ENCODE assay signal across 8 mouse cellular contexts in genomic region chr19:5803041-5803880, GRCm38 (mm10). TPM values are rescaled to one million over a fixed set of nuclear protein-coding genes. Genes with fewer than 3 reads are reported as not detected.
DNase-seq lines count a peak whose midpoint lies in the region; ATAC-seq lines count a peak whose summit lies in the region.

No protein-coding gene starts in this region.

- H3K9me3 ChIP-seq in intestine, embryonic 14.5 days (ENCODE audit: control insufficient read depth, low read length): no peaks in the 10 kb centered on the region

- peak overlapping the region; percentile 98 for H3K27ac ChIP-seq in intestine, embryonic 14.5 days (ENCODE audit: low read depth)

- intact Hi-C loops in gastrocnemius, postnatal 14 days (cut with DNase I; ENCODE audit: low total_unique reads): no loop called here
- intact Hi-C loops in left cerebral cortex, postnatal 10 days (cut with DNase I): no loop called here

- peak overlapping the region; percentile 90 for H3K4me3 ChIP-seq in intestine, embryonic 14.5 days (ENCODE audit: low read depth, low read length)

- DNase-seq in adrenal gland, adult 18-20 months (ENCODE audit: low spot score in 2 of 2): peak; percentile 100
- DNase-seq in embryo, embryonic 10.5 days (ENCODE audit: low spot score): peak; percentile 99
- peak; percentile 100 for DNase-seq in gastrocnemius, postnatal 14 days
- peak; percentile 100 for DNase-seq in intestine, embryonic 14.5 days (ENCODE audit: low spot score)
- peak; percentile 100 for DNase-seq in left cerebral cortex, postnatal 10 days (ENCODE audit: extremely low spot score in 1 of 2, low spot score in 2 of 2)
- peak; percentile 99 to 100 for DNase-seq in right cerebral cortex, postnatal 10 days (ENCODE audit: low spot score in 2 of 2)
- peak; percentile 100 for DNase-seq in urinary bladder, postnatal 14 days (ENCODE audit: low spot score)

- H3K4me1 ChIP-seq in intestine, embryonic 14.5 days (replicated peaks; ENCODE audit: control insufficient read depth, insufficient read depth, low read length): peaks cover 34% of the 10 kb centered on the region

- peak; percentile 92 for ATAC-seq in intestine, embryonic 14.5 days (replicated peaks; ENCODE audit: low FRiP score, low TSS enrichment, low read depth)
- ATAC-seq in megakaryocyte progenitor cell, adult 5-6 weeks (replicated peaks; ENCODE audit: poor library complexity): peak; percentile 65

- H3K27me3 ChIP-seq in intestine, embryonic 14.5 days (replicated peaks; ENCODE audit: control insufficient read depth, insufficient read depth, low read length): no peaks in the 10 kb centered on the region

- WGBS in intestine, embryonic 14.5 days: under 1% methylated on average over 66 of the region's 67 CpGs

- H3K36me3 ChIP-seq in intestine, embryonic 14.5 days (ENCODE audit: control insufficient read depth, insufficient read depth, low read length): peaks cover 10% of the 10 kb centered on the region

- peak overlapping the region; percentile 99 for H3K4me2 ChIP-seq in intestine, embryonic 14.5 days (ENCODE audit: low read length)

- peak overlapping the region; percentile 96 for H3K9ac ChIP-seq in intestine, embryonic 14.5 days (ENCODE audit: low read length)

RNA-seq across cellular contexts. Expression of gene Scyl1, which starts 32.0 kb away (rescaled TPM):
- 100 to 1,000 TPM in 1 of 2 experiments, 10 to 100 TPM in 1; 92.3 to 105 TPM for total RNA-seq in adrenal gland, adult 18-20 months (2021)
- 10 to 100 TPM; 56.8 to 64.9 TPM for total RNA-seq in gastrocnemius, postnatal 14 days (2021)
- polyA plus RNA-seq in intestine, embryonic 14.5 days (2014; fragmentation: Nextera tagmentation; extraction: Ambion mirVana): 68.8 and 69.2 TPM in 2 replicates
- 10 to 100 TPM; 79.4 to 82.8 TPM for total RNA-seq in left cerebral cortex, postnatal 10 days (2021)
- total RNA-seq in megakaryocyte progenitor cell, adult 5-6 weeks (2015): 15.7 and 19.9 TPM in 2 replicates
- 23.9 and 28.2 TPM in 2 replicates for total RNA-seq in megakaryocyte progenitor cell, adult 5-6 weeks (2017)

Comparison
In these comparisons a context has a peak if more than half of its experiments do, and no peak if none do; other contexts are left out.
1. Peak in every context shown above with its lines: DNase-seq, ATAC-seq, H3K4me3 ChIP-seq and H3K27ac ChIP-seq.